Mouse (Mus musculus): Measurements from ENCODE around the gene Alx3. TPM values are rescaled to one million over a fixed set of nuclear protein-coding genes. Genes with fewer than 3 reads are reported as not detected.

The Alx3 gene
- polyA plus RNA-seq, 1 experiment = not detected

DNA sequence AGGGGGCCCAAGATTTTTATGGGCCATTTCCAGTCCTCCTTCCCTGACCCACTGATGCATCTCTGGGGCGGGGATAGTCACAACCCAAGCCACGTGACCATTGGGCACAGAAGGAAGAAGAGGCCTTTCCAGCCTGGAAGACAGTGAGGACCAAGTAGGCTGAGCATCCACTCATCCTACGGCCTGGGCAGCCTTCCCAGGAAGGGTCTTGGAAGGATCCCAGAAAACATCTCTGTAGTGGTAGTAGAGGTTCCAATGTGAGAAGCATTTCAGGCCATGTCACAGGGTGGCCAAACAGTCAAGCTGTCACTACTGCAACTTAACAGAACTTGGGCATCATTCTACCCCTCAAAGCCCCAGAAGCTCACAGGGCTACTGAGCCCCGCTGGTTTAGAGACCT lies 32.2 kb upstream of the Alx3 start:
- H3K4me3 ChIP-seq (ENCODE audit: insufficient read depth, low read depth, low read length) = no peak overlapping the region
- H3K4me1 ChIP-seq (ENCODE audit: control insufficient read depth, insufficient read depth, low read length) = no peaks in the 10 kb centered on the region; the same call in 1 of the 2 replicates
- no peak overlapping the region for H3K27ac ChIP-seq (ENCODE audit: insufficient read depth, low read depth, low read length)
- WGBS = 76% methylated on average over 4 of the region's 4 CpGs
- TF ChIP-seq CTCF (IDR thresholded peaks at IDR 0.05; ENCODE audit: insufficient read depth, low read depth, low read length) (no peak), POLR2A (IDR thresholded peaks at IDR 0.05; ENCODE audit: insufficient read depth, low read depth, low read length) (no peak)

DNA sequence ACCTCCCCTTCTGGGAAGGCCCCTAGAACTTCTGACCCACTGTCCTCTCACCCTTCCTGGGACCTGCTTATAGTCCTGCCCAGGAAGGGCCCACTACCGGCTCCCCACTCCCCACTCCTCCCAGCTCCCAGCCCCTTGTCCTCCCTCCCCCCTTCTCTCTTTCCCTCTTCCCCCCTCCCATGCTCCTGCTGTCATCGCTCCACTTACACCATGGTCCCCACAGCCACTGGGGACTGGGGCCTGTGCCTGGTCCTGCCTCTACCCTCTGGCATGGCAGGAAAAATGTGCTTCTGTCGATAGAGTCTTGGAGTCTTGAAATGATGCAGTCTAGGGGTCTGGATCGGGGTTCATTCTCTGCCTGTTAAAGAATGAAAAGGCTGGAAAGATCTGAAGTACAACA lies 31.0 kb upstream of the Alx3 start:
- H3K4me1 ChIP-seq (ENCODE audit: control insufficient read depth, insufficient read depth, low read length) = no peaks in the 10 kb centered on the region; the same call in 1 of the 2 replicates
- no peak overlapping the region for H3K27ac ChIP-seq (ENCODE audit: insufficient read depth, low read depth, low read length)
- no peak overlapping the region for H3K4me3 ChIP-seq (ENCODE audit: insufficient read depth, low read depth, low read length)
- no peak for TF ChIP-seq POLR2A (IDR thresholded peaks at IDR 0.05; ENCODE audit: insufficient read depth, low read depth, low read length)
- no peak for TF ChIP-seq CTCF (IDR thresholded peaks at IDR 0.05; ENCODE audit: insufficient read depth, low read depth, low read length)
- WGBS = 62% methylated on average over 4 of the region's 4 CpGs

DNA sequence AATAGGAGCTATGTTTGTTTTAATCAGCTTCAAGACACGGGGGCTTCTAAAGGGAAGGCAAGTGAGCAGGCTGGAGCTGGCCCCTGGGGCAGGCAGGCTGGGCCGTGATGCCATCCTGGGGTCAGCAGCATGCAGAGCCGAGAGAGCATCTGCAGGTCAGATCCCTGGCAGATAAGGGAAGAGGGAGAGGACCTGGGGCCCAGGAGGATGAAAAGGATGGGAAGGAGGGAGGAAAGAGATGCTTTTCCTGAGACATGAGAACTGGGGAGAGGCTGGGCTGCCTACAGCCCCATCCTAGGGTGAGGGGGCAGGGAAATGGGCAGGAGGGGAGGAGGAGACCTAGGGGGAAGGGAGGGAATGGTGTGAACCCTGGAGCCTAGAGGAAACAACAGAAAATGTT lies 29.5 kb upstream of the Alx3 start:
- H3K4me1 ChIP-seq (ENCODE audit: control insufficient read depth, insufficient read depth, low read length) = no peaks in the 10 kb centered on the region; the same call in 1 of the 2 replicates
- H3K4me3 ChIP-seq (ENCODE audit: insufficient read depth, low read depth, low read length) = no peak overlapping the region
- TF ChIP-seq POLR2A (IDR thresholded peaks at IDR 0.05; ENCODE audit: insufficient read depth, low read depth, low read length) (no peak), CTCF (IDR thresholded peaks at IDR 0.05; ENCODE audit: insufficient read depth, low read depth, low read length) (no peak)
- 84% methylated on average over 3 of the region's 3 CpGs for WGBS
- no peak overlapping the region for H3K27ac ChIP-seq (ENCODE audit: insufficient read depth, low read depth, low read length)

DNA sequence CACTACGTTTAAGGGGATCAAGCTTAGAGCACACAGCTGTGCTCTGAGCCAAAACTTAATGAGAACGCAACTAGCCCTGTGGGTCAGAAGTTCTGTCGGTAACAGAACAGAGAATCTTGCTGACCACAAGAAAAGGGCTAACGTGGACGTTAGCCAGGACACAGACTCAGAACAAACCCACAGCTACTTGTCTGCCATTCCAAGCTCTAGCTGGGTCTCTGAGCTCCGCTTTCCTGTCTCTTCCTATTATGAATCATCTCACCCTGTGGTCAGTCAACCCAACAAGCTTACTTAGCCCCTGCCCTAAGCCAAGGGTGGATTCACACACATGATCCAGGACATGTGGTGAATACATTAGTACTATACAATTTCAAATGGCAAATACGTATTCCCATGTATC lies 27.1 kb upstream of the Alx3 start:
- H3K27ac ChIP-seq (ENCODE audit: insufficient read depth, low read depth, low read length) = no peak overlapping the region
- WGBS = 75% methylated on average over 7 of the region's 7 CpGs
- no peaks in the 10 kb centered on the region for H3K4me1 ChIP-seq (ENCODE audit: control insufficient read depth, insufficient read depth, low read length)
- no peak for TF ChIP-seq CTCF (IDR thresholded peaks at IDR 0.05; ENCODE audit: insufficient read depth, low read depth, low read length)
- no peak for TF ChIP-seq POLR2A (IDR thresholded peaks at IDR 0.05; ENCODE audit: insufficient read depth, low read depth, low read length)
- H3K4me3 ChIP-seq (ENCODE audit: insufficient read depth, low read depth, low read length) = no peak overlapping the region

DNA sequence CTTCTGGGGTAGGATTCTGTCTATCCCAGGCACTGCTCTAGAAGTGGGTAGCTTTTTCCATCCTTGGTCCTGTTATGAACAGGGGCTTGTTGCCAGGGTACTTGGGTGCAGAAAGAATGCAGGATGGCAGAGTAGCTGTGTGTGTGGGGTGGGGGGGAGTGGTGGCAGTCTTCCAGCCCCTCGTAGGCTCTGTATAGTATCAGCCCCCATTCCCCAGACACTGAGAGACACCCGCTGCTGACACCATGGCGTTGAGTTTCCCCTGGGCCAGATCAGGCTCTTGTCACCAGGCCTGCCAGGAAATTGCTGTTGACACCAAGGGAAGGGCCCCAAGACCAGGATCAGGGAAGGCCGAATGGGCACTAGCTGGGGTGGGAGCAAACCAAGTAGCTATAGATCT lies 26.1 kb upstream of the Alx3 start:
- Histone ChIP-seq H3K4me1 (ENCODE audit: control insufficient read depth, insufficient read depth, low read length) (no peaks in the 10 kb centered on the region), H3K27ac (ENCODE audit: insufficient read depth, low read depth, low read length) (no peak overlapping the region), H3K4me3 (ENCODE audit: insufficient read depth, low read depth, low read length) (no peak overlapping the region)
- WGBS = 55% methylated on average over 4 of the region's 4 CpGs
- TF ChIP-seq CTCF (IDR thresholded peaks at IDR 0.05; ENCODE audit: insufficient read depth, low read depth, low read length) (no peak), POLR2A (IDR thresholded peaks at IDR 0.05; ENCODE audit: insufficient read depth, low read depth, low read length) (no peak)

DNA sequence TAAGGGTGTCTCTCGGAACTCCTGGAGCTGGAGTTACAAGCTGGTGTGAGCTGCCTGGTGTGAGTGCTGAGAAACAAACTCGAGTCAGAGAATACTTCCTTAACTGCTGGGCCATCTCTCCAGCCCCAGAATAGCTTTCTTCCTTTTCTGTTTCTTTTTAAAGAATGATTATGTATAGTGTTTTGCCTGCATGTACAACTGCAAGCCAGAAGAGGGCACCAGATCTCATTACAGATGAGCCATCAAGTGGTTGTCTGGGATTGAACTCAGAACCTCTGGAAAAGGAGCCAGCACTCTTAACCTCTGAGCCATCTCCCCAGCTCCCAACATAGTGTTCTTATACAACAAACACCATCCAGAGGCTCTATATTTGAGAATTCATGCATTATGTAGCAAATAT lies 23.6 kb upstream of the Alx3 start:
- WGBS = 48% methylated on average over 2 of the region's 2 CpGs
- no peak overlapping the region for H3K4me3 ChIP-seq (ENCODE audit: insufficient read depth, low read depth, low read length)
- H3K4me1 ChIP-seq (ENCODE audit: control insufficient read depth, insufficient read depth, low read length) = no peaks in the 10 kb centered on the region
- no peak overlapping the region for H3K27ac ChIP-seq (ENCODE audit: insufficient read depth, low read depth, low read length)
- no peak for TF ChIP-seq CTCF (IDR thresholded peaks at IDR 0.05; ENCODE audit: insufficient read depth, low read depth, low read length)
- no peak for TF ChIP-seq POLR2A (IDR thresholded peaks at IDR 0.05; ENCODE audit: insufficient read depth, low read depth, low read length)

DNA sequence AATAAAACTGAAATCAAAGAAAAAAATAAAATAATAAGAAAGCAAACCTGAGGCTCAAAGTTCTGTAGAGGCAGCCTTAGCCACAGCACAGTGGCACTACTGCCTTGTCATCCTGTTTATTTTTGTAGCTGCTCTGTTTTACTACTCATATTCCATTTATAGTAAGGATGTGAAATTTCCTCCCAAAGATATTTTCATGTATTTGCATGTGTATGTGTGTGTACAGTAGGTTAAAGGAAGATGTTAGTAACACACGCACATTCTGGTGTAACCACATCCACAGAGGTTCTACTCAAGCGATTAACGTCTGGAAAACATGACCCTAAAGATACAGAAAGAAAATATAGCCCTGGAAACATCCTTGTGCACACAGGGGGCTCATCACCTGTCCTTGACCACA lies 18.0 kb upstream of the Alx3 start:
- no peak overlapping the region for H3K27ac ChIP-seq (ENCODE audit: insufficient read depth, low read depth, low read length)
- no peak overlapping the region for H3K4me3 ChIP-seq (ENCODE audit: insufficient read depth, low read depth, low read length)
- no peaks in the 10 kb centered on the region for H3K4me1 ChIP-seq (ENCODE audit: control insufficient read depth, insufficient read depth, low read length)
- no peak for TF ChIP-seq CTCF (IDR thresholded peaks at IDR 0.05; ENCODE audit: insufficient read depth, low read depth, low read length)
- TF ChIP-seq POLR2A (IDR thresholded peaks at IDR 0.05; ENCODE audit: insufficient read depth, low read depth, low read length) = no peak
- WGBS = 87% methylated on average over 3 of the region's 3 CpGs

DNA sequence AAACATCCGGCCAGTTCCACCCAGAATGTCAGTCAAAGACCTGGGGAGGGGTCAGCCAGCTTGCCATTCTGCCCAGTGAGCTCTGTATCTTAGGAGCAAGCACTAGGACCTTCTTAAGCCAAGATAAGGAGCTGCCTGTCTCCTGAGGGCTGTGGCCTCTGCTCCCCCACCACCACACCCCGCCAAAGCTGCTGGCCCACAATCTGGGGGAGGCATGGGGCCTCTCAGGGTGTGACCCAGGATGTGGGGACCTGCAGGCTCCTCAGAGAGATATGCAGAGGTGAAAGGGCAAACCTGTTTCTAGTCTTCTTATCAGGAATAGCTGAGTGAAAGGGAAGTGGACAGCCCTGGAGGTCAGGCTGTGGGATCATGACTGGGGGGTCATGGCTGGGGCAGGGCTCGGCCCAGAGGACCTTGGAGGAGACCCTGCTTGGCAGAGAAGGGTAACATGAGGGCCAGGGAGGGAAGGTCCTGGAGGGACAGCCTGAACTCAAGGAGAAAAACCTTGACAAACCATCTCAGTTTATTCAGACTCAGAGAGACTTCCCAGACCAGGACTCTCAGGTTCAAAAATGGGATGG lies 16.9 kb upstream of the Alx3 start:
- Histone ChIP-seq H3K4me3 (ENCODE audit: insufficient read depth, low read depth, low read length) (no peak overlapping the region), H3K27ac (ENCODE audit: insufficient read depth, low read depth, low read length) (no peak overlapping the region), H3K4me1 (ENCODE audit: control insufficient read depth, insufficient read depth, low read length) (peaks cover 4% of the 10 kb centered on the region; the same call in 1 of the 2 replicates)
- TF ChIP-seq POLR2A (IDR thresholded peaks at IDR 0.05; ENCODE audit: insufficient read depth, low read depth, low read length) = no peak
- TF ChIP-seq CTCF (IDR thresholded peaks at IDR 0.05; ENCODE audit: insufficient read depth, low read depth, low read length) = no peak
- WGBS = 60% methylated on average over 3 of the region's 3 CpGs

DNA sequence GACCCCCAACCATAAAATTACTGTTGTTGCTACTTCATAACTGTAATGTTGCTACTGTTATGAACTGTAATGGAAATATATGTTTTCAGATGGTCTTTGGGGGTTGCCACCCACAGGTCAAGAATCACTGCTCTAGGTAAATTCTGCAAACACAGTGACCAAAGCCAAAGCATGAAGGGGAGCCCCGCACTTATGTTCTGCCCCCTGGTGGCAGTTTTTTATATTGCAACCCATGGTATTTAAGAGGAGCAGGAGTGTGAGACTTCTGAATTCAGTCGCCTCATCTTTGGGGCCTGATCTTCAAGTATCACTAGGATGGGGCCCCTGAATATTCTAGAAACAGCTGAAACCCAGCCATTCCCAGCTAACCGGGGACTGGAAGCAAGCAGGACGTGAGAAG lies 15.4 kb upstream of the Alx3 start:
- TF ChIP-seq CTCF (IDR thresholded peaks at IDR 0.05; ENCODE audit: insufficient read depth, low read depth, low read length) (no peak), POLR2A (IDR thresholded peaks at IDR 0.05; ENCODE audit: insufficient read depth, low read depth, low read length) (no peak)
- no peak overlapping the region for H3K4me3 ChIP-seq (ENCODE audit: insufficient read depth, low read depth, low read length)
- no peak overlapping the region for H3K27ac ChIP-seq (ENCODE audit: insufficient read depth, low read depth, low read length)
- H3K4me1 ChIP-seq (ENCODE audit: control insufficient read depth, insufficient read depth, low read length) = peaks cover 7% of the 10 kb centered on the region; the same call in 1 of the 2 replicates
- WGBS = 7% methylated on average over 4 of the region's 4 CpGs

All from olfactory bulb, adult 2 months (tissue).